Mouse (Mus musculus): ENCODE measurements around the gene Rexo4. TPM values are rescaled to one million over a fixed set of nuclear protein-coding genes. Genes with fewer than 3 reads are reported as not detected.
A peak's percentile ranks its signal among the peaks of the same experiment; 100 is the strongest.

Rexo4 gene
- 10 to 100 TPM; 45.9 to 63.8 (median 58.7) TPM for polyA plus RNA-seq (2017; shearing (Covaris generic))

DNA sequence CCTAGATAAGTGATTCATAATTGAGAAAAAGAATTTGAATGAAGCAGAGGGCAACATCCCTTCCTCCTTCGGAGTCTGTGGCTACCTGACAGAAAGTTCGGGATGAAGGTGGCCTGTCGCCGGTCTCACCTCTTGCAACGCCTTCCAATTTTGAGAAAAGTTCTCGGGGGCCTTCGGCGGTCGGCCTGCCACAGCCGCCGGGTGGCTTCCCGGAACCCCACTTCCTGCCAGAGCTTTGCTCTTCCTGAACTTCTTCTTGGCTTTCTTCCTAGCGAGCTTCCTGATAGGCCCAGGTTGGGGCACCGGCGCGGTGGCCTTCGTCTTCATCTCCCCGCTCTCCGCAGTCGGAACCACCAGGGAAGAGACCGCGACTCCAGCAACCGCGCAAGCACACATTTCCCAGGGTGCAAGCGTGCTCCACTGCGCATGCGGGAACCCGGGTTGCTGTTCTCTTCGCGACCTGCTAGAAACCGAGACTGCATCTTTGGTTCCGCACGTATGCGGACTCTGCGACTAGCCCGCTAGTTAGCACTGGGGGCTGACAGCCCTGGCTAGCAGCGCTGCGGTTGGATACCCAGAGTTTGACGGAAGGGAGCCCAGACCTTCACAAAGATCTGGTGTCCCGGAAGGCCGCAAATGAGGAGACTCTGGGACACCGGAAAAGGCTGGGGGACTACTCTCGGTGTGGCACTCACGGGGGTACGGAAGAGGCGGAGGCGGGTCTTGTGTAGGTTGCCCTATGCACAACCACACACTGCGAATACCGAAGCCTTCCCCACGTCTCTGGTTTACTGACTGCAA is at the start of gene Rexo4:
TSS of gene Rexo4 (minus strand) at position 464 of the 801 bp plus-strand sequence.
- peak; percentile 84 for ATAC-seq

DNA sequence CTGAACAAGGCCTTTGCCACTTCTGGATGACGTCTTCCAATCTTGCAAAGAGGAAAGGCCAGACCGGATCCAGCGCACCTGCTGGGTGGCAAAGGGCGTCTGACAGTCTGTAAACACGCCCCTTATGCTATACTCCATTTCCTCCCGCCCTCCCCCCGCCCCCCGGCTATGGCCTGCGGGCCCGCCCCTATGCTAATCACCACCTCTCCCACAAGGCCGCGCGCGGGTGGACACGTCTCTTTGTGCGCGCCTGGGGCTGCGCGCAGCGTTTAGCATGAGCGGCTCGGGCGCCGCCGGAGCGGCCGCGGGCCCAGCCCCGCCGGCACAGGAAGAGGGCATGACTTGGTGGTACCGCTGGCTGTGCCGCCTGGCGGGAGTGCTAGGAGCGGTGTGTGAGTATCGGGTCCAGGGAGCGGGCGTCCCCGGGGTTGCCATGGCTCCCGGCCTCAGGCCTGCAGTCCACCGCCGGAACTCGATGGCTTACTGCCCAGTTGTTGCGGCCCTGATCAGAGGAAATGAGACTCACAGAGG is 45.6 kb upstream of the Rexo4 start, which contains the start of gene Cacfd1:
TSS of gene Cacfd1 (plus strand) at position 213 of the 531 bp plus-strand sequence.
- ATAC-seq: peak; percentile 91

DNA sequence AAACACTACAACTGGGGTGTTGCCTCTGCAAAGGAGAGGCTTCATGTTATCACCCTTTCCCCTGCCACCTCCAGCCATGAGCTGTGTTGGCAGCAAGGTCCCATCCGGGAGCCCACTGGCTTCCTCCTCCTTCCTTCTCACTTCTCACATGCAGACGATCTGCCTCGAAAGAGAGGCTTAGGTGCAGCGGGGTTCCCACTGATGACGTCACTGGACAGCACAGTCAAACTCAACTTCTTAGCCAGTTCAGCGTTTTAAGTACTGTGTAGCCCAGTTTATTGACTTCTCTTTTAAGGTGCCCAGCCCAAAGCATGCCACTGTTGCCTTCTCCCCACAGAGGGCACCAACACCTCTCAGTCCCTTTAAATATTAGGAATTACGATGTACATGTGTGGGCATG is 43.5 kb upstream of the Rexo4 start:
- no peak for ATAC-seq

DNA sequence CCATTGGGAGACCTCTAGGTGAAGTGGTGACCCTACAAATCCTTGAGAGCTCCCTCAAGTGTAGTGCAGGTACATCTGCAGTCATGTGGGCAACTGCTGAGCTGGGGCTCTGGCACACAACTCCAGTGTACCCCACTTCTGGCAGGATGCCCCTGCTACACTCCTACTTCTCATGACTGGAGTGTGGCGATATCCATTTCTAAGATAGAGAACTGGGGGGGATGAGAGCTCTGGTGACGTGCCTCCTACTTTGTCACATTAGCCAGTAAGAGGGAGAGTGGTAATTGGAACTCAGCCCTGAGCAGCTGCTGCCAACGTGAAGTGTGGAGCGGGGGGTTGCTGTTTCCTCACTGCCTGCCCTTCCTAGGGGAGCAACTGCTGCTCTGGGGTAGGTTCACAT is 42.1 kb upstream of the Rexo4 start:
- ATAC-seq: no peak

DNA sequence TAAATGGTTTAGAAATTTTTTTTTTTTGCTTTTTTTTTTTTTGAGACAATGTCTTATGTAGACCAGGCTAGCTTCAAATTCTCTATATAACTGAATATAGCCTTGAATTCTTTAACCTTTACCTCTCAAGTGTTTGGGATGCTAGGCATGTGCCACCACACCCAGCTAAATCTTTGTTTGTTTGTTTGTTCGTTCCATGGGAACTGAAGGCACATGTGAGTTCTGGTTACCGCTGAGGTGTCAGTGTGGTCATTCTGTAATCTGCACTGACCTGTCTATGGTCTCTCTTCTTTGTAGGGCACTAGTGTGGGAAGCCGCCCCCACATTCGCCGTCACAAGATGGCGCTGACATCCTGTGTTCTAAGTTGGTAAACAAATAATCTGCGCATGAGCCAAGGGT is 33.8 kb upstream of the Rexo4 start:
- ATAC-seq: no peak

DNA sequence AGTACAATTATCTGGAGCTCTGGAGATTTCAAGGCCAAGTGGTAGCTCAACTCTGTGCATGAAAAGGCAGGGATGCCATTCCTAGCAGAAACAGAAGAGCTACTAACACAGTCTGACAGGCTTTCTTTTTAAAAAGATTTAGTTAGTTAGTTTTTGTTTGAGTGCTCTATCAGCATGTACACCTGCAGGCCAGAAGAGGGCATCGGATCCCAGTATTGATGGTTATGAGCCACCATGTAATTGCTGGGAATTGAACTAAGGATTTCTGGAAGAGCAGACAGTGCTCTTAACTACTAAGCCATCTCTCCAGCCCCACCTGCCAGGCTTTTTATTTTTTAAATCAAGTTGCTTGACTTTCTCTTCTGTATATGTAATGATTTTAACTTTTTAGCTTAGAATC is 33.3 kb upstream of the Rexo4 start:
- no peak for ATAC-seq

DNA sequence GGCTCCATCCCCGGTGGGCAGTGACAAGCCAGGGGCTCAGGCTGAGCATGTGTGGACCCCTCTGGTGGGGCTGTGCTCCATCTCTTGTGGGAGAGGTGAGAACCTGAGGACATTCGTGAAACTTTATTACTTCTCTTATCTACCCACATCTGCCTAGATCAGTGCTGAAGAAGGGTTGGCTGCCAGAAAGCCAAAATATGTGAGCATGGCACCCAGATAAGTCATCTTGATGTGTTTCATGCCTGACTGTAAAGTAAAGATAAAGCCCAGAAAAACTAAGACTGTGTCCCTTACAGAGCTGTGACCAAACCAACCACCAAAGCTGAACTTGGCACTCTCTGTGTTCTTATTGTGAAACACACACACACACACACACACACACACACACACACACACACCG is 29.8 kb upstream of the Rexo4 start:
- no peak for ATAC-seq

DNA sequence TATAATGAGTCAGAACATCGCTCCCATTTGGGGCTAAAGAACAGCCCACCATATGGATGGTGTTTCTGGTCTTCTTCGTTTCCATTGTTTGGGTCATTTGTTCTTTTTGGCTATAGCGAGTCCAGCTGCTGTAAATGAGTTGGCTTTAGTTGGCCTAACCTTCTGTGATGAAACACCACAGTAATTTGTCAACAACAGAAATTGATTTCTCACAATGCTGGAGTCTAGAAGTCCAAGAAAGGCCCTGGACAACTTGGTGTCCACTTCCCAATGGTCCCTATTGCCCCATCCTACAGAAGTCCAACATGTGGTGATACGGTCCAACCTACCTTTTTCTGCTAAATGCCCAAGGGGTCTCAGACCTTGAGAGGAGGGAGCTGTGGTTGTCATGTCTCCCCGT is 20.5 kb upstream of the Rexo4 start:
- no peak for ATAC-seq

DNA sequence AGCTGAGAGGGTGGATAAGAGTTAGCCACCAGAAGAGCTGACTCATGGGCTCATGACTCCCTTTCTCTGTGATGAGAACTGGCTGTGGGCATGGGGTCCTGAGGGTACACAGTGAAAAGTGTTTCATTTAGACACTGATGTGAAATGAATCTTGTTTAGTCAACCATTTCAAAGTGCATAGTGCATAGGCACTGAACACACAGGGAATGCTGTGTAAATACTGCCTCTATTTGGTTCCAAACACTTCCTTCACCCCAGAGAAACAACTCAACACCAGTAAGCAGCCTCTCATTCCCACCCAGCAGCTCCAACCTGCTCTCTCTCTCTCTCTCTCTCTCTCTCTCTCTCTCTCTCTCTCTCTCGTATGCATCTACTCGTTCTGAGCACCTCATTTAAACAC is 20.0 kb upstream of the Rexo4 start:
- ATAC-seq: no peak

DNA sequence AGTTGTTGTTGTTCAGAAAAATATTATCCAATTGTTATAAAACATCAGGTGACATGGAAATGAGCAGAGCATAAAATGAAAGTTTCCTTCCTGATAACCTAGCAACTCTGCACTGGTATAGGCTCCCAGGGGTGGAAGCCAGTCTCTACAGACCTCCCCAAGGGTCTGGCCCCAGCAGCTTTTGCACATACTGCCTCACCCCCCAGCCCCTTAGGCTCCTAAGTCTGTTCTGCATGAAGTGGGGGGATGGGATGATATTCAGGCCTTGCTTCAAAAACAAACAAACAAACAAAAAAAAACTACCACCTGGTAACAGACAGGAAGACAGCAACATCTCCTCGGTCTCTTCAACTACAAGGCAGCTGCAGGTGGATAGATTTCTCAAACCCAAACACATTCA is 16.2 kb upstream of the Rexo4 start:
- ATAC-seq: no peak

DNA sequence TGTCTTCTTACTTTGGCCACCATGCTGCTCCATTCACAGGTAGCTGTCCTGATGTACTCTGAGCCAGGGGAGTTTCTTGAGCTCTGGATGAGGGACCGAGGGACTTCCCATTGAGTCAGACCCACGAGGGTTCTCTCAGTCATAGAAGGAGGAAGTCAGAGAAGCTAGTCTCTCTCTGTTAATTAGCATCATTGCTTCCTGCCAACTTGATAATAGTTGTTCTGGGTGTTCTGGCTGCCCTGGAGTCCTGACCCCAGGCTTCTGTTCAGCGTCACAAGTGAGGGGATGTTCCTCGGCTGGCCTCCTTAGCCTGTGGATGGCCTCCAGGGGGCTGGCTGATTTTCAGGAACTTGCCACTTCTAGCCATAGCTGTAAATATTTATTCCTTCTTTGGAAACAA is 9.8 kb upstream of the Rexo4 start:
- no peak for ATAC-seq

DNA sequence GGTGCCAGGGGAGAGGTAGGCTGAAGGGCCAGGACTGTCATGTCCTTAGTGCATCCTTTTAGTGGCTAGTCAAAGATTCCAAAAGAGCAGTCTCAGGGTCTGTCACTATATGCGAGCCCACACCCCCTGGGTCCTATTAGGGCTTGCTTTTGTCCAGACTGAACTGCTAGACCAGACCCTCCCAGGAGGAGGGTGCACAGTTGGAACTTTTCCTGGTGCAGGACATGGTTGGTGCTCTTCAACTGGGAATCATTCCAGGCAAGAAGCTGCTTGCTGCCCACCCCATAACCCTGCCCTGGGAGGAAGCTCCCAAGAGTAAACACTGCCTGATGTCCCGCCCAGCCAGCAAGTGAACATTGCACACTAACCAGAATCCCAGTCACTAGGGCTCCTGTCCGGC is 8.9 kb upstream of the Rexo4 start, which contains the start of gene Adamts13:
TSS of gene Adamts13 (plus strand) at position 301 of the 400 bp plus-strand sequence.
- ATAC-seq: no peak

DNA sequence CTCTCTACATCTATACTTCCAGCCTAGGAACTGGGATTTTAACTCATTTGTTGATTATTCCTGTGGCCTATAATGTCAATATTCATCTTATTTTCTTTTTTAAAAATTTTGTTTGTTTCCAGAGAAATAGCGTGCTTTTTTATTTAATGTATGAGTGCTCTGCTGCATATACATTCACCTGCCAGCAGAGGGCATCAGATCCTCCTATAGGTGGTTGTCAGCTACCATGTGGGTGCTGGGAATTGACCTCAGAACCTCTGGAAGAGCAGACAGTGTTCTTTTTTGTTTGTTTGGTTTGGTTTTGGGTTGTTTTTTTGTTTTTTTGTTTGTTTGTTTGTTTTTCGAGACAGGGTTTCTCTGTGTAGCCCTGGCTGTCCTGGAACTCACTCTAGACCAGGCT is 3.1 kb upstream of the Rexo4 start:
- ATAC-seq: no peak

DNA sequence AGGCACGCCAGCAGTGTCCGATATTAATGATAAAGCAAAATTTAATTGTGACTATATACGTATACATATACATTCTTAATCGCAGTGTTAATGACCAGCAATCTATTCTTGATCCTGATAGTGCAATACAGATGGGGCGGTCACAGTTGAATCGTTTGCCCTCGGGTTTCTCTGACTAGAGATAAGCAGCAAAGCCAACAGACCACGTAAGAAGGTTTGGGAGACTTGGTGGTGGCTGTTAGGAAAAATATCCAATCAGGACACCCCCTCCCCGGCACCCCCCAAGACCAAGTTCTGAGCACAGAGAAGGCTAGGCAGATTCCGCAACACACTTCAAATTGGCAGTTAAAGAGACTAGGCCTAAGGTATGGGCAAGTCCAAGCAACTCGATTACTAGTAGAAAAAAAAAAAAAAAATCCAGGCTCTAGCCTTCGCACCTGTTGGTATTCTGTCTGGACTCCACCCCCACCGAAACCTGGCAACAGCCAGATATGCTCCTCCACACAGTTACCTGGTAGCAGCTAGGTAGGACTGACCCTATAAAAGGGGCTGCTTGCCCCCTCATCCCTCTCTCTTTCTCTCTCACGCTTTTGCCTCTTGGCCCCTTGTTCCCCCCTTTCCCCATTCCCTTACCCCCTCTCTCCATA is 661 bp upstream of the Rexo4 start:
- no peak for ATAC-seq

DNA sequence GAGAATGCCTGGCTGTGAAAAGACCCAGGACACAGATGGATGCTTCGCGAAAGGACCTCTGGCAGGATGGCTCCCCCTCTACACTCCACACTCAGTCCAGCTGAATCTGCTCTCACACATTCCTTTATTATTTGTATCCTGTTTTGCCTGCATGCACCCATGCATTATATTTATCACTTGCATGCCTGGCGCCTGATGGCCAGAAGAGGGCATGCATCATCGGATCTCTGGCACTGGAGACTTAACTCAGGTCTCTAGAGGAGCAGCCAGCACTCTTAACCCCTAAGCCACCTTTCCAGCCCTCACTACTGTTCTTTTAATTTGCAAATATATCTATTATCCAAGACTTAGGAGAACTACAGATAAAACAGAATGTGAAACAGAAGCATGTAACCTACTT is 3.4 kb downstream of the Rexo4 start:
- no peak for ATAC-seq

DNA sequence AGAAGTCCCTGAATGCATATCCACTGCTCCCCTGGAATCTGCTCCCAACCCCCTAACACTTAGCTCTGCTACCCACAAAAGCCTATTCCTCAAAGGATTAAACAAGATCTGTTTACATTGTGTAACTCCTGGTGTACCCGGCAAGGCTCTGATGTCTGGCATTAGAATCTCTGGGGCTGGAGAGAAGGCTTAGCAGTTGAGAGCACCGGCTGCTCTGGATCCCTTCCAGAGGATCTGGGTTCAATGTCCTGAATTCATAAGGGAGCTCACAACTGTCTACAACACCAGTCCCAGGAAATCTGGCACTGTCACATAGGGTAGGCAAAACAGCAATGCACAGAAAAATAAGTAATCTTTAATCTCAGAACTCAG is 6.7 kb downstream of the Rexo4 start:
- no peak for ATAC-seq

DNA sequence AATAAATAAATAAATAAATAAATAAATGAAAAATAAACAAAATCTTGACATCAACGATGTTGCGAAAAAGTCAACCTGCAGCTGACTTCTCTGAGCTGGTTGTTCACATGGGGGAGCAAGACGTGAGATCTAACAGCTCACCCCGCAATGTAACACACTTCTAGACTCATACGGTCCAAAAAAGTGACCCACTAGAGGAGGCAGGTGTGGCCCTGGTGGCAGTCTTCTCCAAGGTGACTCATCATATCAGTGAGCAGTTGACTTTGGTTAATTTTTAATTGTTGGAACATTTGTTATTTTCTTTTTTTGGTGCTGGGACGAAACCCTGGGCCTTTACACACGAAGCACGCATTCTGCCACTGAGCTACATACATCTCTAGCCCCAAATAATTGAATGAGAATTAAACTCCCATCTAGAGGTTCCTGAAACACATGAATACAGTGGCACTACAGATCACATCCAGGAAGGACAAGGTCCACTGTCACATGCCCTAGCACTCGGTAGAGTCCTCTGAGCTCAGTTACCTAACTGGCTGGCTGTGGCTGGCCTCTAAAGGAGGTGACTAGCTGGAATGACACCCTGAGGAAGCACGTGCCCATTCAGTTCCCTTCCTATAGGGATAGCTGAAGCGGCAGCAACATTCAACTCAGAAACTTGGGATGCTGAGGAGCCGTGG is 7.2 kb downstream of the Rexo4 start:
- no peak for ATAC-seq

DNA sequence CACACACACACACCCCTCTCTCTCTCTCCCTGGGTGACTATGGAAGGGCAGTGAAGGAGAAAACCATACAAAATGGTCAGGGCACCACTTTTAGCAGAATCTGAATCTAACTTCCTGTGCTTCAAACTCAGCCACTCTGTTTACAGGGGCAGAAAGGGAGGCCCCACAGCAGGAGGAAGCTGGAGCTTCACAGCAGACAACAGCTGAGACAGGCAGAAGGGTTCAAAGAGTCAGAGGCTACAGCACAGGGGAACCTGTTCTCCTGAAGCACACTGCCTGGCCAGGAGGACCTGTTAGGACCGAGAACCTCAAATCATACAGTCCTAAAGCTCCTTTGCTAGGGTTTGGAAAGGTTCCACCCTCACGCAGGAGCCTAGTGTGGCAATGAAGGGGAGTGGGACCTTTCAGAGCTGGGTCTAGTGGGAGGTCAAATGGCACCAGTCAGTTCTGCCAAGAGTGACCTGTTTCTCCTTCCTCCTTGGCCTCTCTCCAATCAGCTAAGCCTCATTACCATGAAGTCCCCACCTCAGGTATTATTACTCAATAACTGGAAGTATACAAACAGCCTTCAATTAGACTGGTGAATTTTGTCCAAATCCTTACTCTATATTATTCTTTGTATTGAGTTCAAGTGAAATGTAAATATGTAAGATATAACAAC is 9.3 kb downstream of the Rexo4 start:
- ATAC-seq: no peak

DNA sequence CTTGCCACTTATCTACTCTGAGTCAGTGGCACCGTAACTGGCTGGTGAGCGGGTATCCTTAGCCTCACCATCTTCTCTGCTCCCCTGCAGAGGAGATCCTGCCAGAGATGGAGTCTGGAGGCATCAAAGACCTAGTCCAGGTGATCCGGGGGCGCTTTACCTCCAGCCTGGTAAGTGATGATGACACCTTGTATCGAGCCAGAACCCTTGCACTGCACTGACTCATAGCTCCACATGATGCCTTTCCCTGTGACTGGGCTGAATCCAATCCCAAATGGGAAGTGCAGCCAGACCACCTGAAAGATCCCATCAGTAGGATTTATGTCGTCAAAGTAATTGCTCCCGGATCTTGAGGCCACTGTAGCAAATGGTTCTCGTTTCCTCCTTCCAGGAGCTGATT is 11.3 kb downstream of the Rexo4 start:
- no peak for ATAC-seq

DNA sequence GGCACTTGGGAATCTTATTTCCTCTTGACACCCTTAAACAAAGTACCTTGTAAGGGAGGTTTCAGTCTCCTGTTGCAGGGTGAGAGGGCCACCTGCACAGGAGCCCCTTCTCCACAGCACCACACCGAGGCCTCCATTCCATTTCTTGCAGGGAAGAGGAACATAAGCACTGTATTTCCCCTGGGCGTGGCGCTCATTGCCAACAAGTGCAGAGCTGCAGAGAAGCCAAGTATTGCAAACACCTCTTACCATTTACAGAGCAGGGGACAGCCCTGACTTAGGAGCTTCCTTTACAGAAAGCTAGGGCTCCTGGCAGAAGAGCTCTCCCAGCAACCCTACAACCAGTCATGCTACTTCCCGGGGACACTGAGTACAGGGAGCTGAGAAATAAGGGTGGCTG is 12.0 kb downstream of the Rexo4 start:
- no peak for ATAC-seq

DNA sequence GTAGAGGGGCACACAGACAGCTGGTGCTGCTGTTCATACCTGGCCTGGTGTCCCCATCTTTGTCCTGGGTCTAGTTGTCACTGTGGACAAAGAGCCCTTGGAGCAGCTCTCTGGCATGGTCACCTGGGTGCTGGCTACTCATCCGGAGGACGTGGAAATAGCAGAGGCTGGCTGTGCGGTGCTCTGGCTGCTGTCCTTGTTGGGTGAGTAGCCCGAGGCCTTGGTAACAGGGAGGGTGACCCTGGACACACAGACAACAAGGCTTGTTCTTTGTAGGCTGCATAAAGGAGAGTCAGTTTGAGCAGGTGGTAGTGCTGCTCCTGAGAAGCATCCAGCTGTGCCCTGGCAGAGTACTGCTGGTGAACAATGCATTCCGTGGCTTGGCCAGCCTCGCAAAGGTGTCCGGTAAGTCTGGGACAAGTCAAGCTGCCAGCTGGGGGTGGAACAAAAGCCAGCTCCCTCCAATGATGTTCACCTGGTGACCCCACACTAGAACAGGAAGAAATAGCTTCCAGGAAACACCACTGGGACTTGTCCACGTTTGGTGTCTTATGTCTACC is 12.8 kb downstream of the Rexo4 start:
- no peak for ATAC-seq

DNA sequence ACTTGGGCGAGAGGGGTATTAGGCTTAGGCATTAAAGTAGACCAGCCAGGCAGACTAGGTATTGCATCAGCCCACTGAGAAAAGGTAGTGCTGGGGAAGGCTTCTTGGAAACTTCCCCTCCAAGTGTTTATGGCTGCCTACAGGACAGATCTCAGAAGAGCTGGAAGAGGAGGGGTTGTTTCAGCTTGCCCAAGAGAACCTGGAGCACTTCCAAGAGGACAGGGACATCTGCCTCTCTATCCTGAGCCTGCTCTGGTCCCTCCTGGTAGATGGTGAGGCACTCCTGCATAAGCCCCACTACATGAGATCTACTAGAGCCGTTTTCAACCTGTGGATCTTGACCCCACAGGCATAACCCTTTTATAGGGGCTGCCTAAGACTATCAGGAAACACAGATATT is 13.8 kb downstream of the Rexo4 start:
- ATAC-seq: no peak

DNA sequence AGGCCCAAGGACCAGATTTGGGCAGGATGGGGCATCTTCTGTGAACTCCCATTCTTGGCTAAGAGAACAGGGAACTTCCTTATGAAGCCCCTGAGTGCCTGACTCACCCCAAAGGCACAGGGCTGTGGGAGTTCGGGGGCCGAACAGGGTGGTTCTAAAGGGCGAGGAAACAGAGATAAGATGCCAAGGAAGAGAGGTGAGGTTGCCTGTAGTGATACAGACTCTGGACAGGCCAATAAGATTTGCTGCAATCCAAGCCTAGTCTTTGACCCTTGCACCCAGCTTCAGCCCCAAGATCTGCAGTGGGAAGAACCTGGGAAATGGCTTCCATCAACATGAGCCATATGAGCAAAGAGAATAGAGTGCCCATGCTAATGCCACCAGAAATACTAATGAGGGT is 20.9 kb downstream of the Rexo4 start:
- no peak for ATAC-seq
